Mouse (Mus musculus) ES-E14 (cell line): ENCODE measurements around the gene Tmem141. TPM values are rescaled to one million over a fixed set of nuclear protein-coding genes. Genes with fewer than 3 reads are reported as not detected.

Experiments
- DNase-seq: peaks from one replicate; pipeline ENCODE4 v3.0.0-alpha.2; 2013; ENCODE audit warnings: low read depth, low spot score
- H3K27ac ChIP-seq: 2 replicates; pipeline ENCODE4 v1.5.1; 2012; ENCODE audit warnings: low read depth, mild to moderate bottlenecking, low read length, moderate library complexity, mixed read lengths; ENCODE audit not compliant: poor library complexity, insufficient read depth, severe bottlenecking
- H3K36me3 ChIP-seq: 2 replicates; pipeline ENCODE4 v1.6.1; 2012; ENCODE audit warnings: mild to moderate bottlenecking, low read length, moderate library complexity, mixed read lengths; ENCODE audit not compliant: control insufficient read depth, poor library complexity, insufficient read depth, severe bottlenecking
- H3K4me1 ChIP-seq, 2 experiments: fragments of 150-350 bp in 1 of 2; sonication (generic) in 1 of 2; 2 replicates each; pipeline ENCODE4 v1.6.1; 2012; ENCODE audit warnings: low read length in 2 of 2, mild to moderate bottlenecking in 1 of 2, mixed read lengths in 1 of 2; ENCODE audit not compliant: control insufficient read depth in 2 of 2, insufficient read depth in 2 of 2, poor library complexity in 1 of 2
- H3K4me3 ChIP-seq, 2 experiments: fragments of 150-350 bp in 1 of 2; sonication (generic) in 1 of 2; 2 replicates each; pipeline ENCODE4 v1.5.1; 2012; ENCODE audit warnings: low read length in 2 of 2, low read depth in 1 of 2, mild to moderate bottlenecking in 1 of 2, mixed read lengths in 1 of 2; ENCODE audit not compliant: insufficient read depth in 1 of 2, poor library complexity in 1 of 2, severe bottlenecking in 1 of 2
- H3K9ac ChIP-seq: 2 replicates; pipeline ENCODE4 v1.6.1; 2012; ENCODE audit warnings: low read depth, mild to moderate bottlenecking, low read length, mixed read lengths; ENCODE audit not compliant: poor library complexity, insufficient read depth, severe bottlenecking
- H3K9me3 ChIP-seq: fragments of 150-350 bp; sonication (generic); 2 replicates; pipeline ENCODE4 v1.6.1; 2012; ENCODE audit warnings: low read depth, mild to moderate bottlenecking, low read length; ENCODE audit not compliant: control insufficient read depth, insufficient read depth
- CHD2 ChIP-seq: IDR thresholded peaks from 2 replicates; pipeline ENCODE4 v1.6.1; 2014; ENCODE audit warnings: mild to moderate bottlenecking, low read depth, low read length, inconsistent platforms
- HCFC1 ChIP-seq: IDR thresholded peaks from 2 replicates; pipeline ENCODE4 v1.6.1; 2012; ENCODE audit warnings: low read length, inconsistent platforms, borderline replicate concordance; ENCODE audit not compliant: insufficient read depth
- MAFK ChIP-seq: IDR thresholded peaks from 2 replicates; pipeline ENCODE4 v1.6.1; 2014; ENCODE audit warnings: mild to moderate bottlenecking, low read depth, low read length, inconsistent platforms; ENCODE audit not compliant: insufficient read depth
- ZC3H11A ChIP-seq: IDR thresholded peaks from 2 replicates; pipeline ENCODE4 v1.6.1; 2012; ENCODE audit warnings: low read depth, mild to moderate bottlenecking, inconsistent platforms, low read length, borderline replicate concordance
- ZNF384 ChIP-seq: IDR thresholded peaks from 2 replicates; pipeline ENCODE4 v1.6.1; 2012; ENCODE audit warnings: low read depth, low read length, inconsistent platforms
- in situ Hi-C, 2 experiments: fragments of 600-800 bp; cut with MboI; formaldehyde crosslinking; loops; one replicate each; pipeline ENCODE4 v1.15.1; 2025; ENCODE audit warnings: low sequenced_read_pairs in 2 of 2, inconsistent platforms in 1 of 2; ENCODE audit not compliant: unreplicated experiment in 2 of 2
- total RNA-seq: library from RNA; depleted of rRNA; stranded (reverse); fragments of 300-350 nt; gene quantifications from 2 replicates; pipeline ENCODE4 v1.2.3, GENCODE M21; 2012; rRNA removed

The Tmem141 gene
- 6.7 and 10.9 TPM in 2 replicates for total RNA-seq

- in situ Hi-C loops: no loop called here
- DNase-seq: peak; percentile 77
- no peaks in the 10 kb centered on the region for H3K9me3 ChIP-seq
- H3K27ac ChIP-seq: no peak within 1 kb of the TSS
- H3K4me1 ChIP-seq: no peaks in the 10 kb centered on the region; a peak in 1 of 4 replicates
- TF ChIP-seq HCFC1: peak; percentile 15; the same call in 1 of the 2 replicates
- no peak for TF ChIP-seq CHD2
- H3K9ac ChIP-seq: peak within 1 kb of the TSS; percentile 78
- H3K36me3 ChIP-seq: no peaks in the 10 kb centered on the region; the same call in 1 of the 2 replicates
- H3K4me3 ChIP-seq: peak within 1 kb of the TSS; percentile 69 to 80
Observed at GRCm38 (mm10) chr2:25621229-25622200, at the start of gene Tmem141. Tmem141 (minus strand) TSS chr2:25622005.

GRCm38 (mm10) chr2:25666516-25666915, 44.7 kb upstream of the Tmem141 start:
- no peaks in the 10 kb centered on the region for H3K4me1 ChIP-seq
- no peaks in the 10 kb centered on the region for H3K9me3 ChIP-seq
- no peak for DNase-seq
- no peak for TF ChIP-seq ZC3H11A
- no peak for TF ChIP-seq CHD2
- no peak for TF ChIP-seq MAFK
- TF ChIP-seq ZNF384: no peak
- no peak for TF ChIP-seq HCFC1
- in situ Hi-C loops: no loop called here
- no peak overlapping the region for H3K4me3 ChIP-seq
- H3K9ac ChIP-seq: no peak overlapping the region
- H3K36me3 ChIP-seq: no peaks in the 10 kb centered on the region
- no peak overlapping the region for H3K27ac ChIP-seq

- no peaks in the 10 kb centered on the region for H3K9me3 ChIP-seq
- H3K4me3 ChIP-seq: no peak overlapping the region
- in situ Hi-C loops: no loop called here
- no peaks in the 10 kb centered on the region for H3K36me3 ChIP-seq
- no peak for DNase-seq
- no peak overlapping the region for H3K9ac ChIP-seq
- H3K4me1 ChIP-seq: no peaks in the 10 kb centered on the region
- H3K27ac ChIP-seq: no peak overlapping the region
- TF ChIP-seq HCFC1 (no peak), ZC3H11A (no peak), CHD2 (no peak), ZNF384 (no peak), MAFK (no peak)
Observed at GRCm38 (mm10) chr2:25664125-25664524, 42.3 kb upstream of the Tmem141 start.

- Histone ChIP-seq H3K9me3 (no peaks in the 10 kb centered on the region), H3K36me3 (no peaks in the 10 kb centered on the region), H3K9ac (no peak overlapping the region), H3K4me1 (no peaks in the 10 kb centered on the region), H3K27ac (no peak overlapping the region), H3K4me3 (no peak overlapping the region)
- in situ Hi-C loops: no loop called here
- no peak for TF ChIP-seq MAFK
- TF ChIP-seq ZNF384: no peak
- no peak for TF ChIP-seq HCFC1
- 0 out of 2 replicates have a peak, but pooled peaks have one; percentile 27 for TF ChIP-seq ZC3H11A
- peak; percentile 15 for DNase-seq
Observed at GRCm38 (mm10) chr2:25663511-25663910, 41.7 kb upstream of the Tmem141 start.
